Mouse (Mus musculus) embryonic fibroblast, embryonic 13.5 days (primary cell): Measurements from ENCODE around the gene Btbd16. TPM values are rescaled to one million over a fixed set of nuclear protein-coding genes. Genes with fewer than 3 reads are reported as not detected.

ENCODE experiments used
- H3K27ac ChIP-seq: 2 replicates; pipeline ENCODE4 v1.5.1; 2012; ENCODE audit warnings: low read length, control low read depth, inconsistent platforms; ENCODE audit not compliant: insufficient read depth
- H3K4me1 ChIP-seq: 2 replicates; pipeline ENCODE4 v1.6.1; 2011; ENCODE audit warnings: low read length; ENCODE audit not compliant: control insufficient read depth, insufficient read depth
- H3K4me3 ChIP-seq: 2 replicates; pipeline ENCODE4 v1.5.1; 2011; ENCODE audit warnings: mild to moderate bottlenecking, control low read depth, low read length; ENCODE audit not compliant: insufficient read depth
- CTCF ChIP-seq: IDR thresholded peaks from 2 replicates; pipeline ENCODE4 v1.5.1; 2011; ENCODE audit warnings: mild to moderate bottlenecking, control low read depth, low read length, moderate library complexity, borderline replicate concordance; ENCODE audit not compliant: insufficient read depth
- POLR2A ChIP-seq: IDR thresholded peaks from 2 replicates; pipeline ENCODE4 v1.6.1; 2011; ENCODE audit warnings: low read depth, mild to moderate bottlenecking, control low read depth, low read length, moderate library complexity
- polyA plus RNA-seq: library from polyadenylated mRNA; stranded (reverse); fragments of >200 nt; gene quantifications from 2 replicates; pipeline ENCODE4 v1.2.4, GENCODE M21; 2011; ENCODE audit warnings: low read depth; ENCODE audit not compliant: missing spikeins, insufficient read length

Gene Btbd16
- polyA plus RNA-seq, 1 experiment: not detected

DNA sequence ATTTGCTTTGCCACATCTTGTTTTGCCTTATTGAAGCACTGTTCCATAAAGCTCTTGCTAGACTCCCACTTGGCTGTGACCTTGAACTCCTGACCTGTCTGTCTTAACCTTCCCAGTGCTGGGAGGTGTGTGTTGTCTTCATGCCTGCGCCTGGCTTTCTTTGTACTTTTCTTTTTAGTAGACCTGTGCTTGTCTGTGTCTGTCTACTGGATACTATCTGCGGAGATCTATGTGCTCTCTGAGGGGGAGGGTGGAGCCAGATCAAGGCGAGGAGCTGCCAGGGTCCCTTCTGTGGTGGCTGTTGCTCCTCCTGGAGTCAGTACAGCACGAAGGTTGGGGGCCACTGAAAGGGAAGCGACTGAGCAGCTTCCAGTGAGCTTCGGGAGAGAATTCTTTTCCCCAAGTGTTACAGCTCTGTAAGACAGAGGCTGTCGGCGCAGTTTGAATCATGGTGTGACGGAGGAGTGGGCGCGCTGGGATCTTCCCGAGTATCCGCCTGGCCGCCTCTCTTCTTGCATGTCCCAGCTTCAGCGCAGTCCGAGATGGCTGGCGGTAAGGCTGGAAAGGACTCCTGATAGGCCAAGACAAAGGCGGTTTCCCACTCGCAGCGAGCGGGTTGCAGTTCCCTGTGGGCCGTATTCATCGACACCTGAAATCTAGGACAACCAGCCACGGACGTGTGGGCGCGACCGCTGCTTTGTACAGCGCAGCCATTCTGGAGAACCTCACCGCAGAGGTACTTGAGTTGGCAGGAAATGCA, 7.3 kb upstream of the Btbd16 start:
- H3K27ac ChIP-seq: no peak overlapping the region
- TF ChIP-seq CTCF: no peak
- no peak for TF ChIP-seq POLR2A
- no peaks in the 10 kb centered on the region for H3K4me1 ChIP-seq
- no peak overlapping the region for H3K4me3 ChIP-seq

DNA sequence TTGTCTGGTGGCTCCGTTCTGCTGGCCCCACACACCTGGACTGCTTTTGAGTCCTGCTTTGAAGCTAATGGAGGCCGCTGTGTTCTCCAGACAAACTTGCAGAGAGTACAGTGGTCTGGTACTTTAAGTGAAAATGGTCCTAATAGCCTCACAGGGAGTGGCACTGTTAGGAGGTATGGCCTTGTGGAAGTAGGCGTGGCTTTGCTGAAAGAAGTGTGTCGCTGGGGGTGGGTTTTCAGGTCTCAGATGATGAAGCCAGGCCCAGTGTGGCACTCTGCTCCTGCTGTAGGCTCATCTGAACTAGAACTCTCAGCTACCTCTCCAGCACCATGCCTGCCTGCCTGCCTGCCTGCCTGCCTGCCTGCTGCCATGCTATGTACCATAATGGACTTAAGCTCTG, 5.7 kb upstream of the Btbd16 start:
- no peak overlapping the region for H3K4me3 ChIP-seq
- H3K4me1 ChIP-seq: no peaks in the 10 kb centered on the region
- no peak for TF ChIP-seq POLR2A
- TF ChIP-seq CTCF: no peak
- no peak overlapping the region for H3K27ac ChIP-seq

DNA sequence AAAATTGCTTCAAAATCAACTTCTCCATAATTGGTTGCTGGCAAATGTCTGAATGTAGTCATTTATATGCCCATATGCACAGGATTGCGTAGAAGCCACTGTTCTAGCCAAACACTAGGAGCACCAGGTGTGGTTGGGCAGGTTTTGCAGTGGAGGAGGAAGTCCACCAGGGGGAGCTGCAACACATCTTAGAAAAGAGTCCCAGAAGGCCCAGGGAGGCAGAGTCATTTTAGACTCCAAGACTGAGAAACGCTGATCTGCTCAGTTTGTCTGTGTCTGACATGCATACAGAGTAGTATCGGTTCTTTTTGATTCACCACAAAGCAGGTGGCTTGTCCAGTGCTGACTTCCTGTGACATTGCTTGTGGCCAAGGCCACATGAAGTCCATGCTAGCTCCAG, 3.2 kb upstream of the Btbd16 start:
- H3K4me3 ChIP-seq: no peak overlapping the region
- no peaks in the 10 kb centered on the region for H3K4me1 ChIP-seq
- TF ChIP-seq CTCF: peak; percentile 54; the same call in 1 of the 2 replicates
- no peak for TF ChIP-seq POLR2A
- H3K27ac ChIP-seq: no peak overlapping the region

DNA sequence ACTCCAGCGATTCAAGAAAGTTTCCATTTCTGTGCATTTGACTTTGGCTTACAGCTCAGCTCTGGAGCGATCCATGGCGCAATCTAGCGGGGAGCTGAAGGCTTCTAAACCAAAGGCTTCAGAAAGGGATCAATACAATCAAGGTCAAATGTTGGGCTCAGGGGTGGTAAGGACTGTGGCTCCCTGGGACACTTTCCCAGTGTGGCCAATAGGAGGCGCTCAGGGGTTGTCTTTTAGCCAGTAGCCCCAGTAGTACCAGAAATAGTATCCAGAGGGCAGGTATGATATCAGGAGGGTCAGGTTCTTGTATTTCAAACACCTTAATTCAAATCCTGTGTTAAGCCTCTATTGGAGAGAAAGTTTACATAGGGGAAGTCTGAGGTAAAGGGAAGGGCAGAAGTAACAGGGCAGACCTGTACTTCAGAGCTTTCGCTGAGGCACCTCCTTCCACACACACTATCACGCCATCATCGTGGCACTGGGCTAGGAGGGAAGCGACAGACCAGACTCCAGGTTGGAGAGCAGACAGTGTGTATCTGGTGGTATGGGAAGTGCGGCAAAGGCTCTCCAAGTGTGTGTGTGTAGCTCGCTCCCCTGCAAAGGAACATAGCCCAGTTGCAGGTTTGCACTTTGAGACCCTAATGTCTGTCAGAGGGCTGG, 568 bp upstream of the Btbd16 start:
- TF ChIP-seq CTCF (0 out of 2 replicates have a peak, but pooled peaks have one; percentile 32), POLR2A (no peak)
- Histone ChIP-seq H3K4me3 (no peak overlapping the region), H3K27ac (no peak overlapping the region), H3K4me1 (peaks cover 13% of the 10 kb centered on the region)

DNA sequence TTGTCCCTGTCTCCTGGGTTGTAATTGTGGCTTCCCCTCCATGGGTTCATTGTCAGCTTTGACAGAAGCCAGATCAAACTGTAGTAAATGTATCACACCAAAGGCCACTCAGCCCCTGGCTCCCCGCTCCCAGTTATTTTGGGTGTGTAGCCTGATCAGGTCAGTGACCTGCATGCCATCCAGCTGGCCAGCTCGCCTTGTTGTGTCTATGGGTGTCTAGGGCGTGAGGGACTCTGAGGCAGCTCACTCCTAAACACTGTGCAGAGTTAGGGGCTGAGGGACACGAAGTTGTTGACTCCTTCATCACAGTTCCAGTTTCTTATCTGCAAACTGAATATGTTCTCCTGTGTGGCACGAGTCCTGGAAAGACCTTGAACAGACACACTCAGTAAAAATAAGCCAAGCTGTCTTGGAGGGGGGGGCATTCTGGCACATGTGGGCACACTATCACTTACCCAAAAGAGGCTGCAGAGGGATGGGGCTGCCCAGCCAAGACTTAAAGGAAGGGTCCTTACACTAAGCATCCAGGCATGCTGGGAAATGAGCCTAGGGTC, 7.1 kb downstream of the Btbd16 start:
- Histone ChIP-seq H3K4me1 (peaks cover 18% of the 10 kb centered on the region), H3K27ac (no peak overlapping the region), H3K4me3 (no peak overlapping the region)
- no peak for TF ChIP-seq POLR2A
- no peak for TF ChIP-seq CTCF

DNA sequence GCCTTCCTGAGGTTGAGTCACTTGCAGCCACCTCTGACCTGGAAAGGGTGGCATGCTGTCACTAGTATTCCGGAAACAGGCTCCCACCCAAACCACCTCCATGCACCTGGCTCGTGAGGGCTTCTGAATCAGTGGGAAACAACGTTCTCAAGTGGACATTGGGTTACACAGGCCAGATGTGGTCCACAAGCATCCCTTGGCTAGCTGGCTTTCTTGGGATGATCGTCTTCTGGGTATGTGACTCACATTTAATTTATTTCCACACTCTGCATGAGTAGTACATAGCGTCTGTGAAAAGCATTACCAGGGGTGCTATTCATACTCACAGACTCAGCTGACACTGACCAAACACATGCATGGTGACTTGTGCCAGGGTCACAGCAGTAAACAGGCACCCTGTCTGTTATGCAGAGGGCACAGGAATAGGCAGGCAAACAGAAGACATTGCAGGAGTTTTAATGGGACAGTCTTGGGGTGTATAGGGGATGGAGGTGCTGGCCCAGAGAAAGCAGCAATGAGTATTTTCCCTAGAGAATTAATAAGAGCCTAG, 8.7 kb downstream of the Btbd16 start:
- H3K4me1 ChIP-seq: peaks cover 10% of the 10 kb centered on the region
- H3K4me3 ChIP-seq: no peak overlapping the region
- no peak overlapping the region for H3K27ac ChIP-seq
- TF ChIP-seq POLR2A (no peak), CTCF (no peak)

DNA sequence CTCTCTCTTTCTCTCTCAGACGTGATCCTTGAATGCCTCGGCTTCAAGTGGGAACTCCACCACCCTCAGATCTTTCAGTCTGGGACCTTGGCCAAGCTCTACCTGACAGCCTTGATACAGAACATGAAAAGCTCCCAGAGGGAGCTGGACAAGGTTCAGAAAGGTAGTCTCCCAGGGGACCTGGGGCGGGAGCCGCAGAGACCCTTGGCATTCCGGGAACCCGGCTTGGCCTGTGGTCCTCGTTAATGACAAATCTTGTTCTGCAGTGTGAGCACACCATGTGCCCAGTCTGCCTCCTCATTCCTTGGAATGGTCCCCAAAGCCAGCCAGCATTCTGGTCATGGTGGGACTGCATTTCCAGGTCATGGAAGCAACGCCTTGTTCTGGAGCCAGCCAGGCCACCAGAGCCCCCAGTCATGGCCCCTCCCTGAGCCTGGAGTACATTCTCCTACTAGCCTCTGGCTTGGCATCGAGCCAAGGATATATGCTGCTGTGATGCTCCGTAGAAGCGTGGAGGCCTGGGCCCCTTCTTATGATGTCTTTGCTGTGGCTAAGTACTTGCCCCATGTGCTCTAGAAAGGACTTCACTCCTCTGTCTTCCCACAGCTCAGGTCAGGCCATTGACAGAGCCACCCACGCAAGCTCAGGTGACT, 12.2 kb downstream of the Btbd16 start:
- Histone ChIP-seq H3K4me1 (peaks cover 3% of the 10 kb centered on the region; the same call in 1 of the 2 replicates), H3K4me3 (no peak overlapping the region), H3K27ac (no peak overlapping the region)
- no peak for TF ChIP-seq POLR2A
- no peak for TF ChIP-seq CTCF

DNA sequence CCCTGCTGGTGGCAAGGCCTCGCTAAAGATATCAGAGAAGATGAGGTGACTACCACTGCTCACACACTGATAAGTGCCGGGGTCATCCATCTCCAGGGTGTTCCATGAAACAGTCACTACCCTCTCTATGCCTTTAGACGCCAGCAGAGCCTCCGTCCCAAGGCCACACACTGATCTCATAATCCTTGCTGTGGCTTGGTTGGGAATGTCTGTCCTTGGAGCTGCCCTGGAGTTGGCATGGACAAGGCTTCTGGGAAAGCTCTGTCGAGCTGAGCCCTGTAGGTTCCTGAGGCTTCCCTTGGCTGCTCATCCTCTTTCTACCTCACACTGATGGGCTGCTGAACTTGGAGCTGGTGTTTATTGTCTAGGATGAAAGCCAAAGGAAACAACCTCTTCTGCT, 12.8 kb downstream of the Btbd16 start:
- H3K27ac ChIP-seq: no peak overlapping the region
- TF ChIP-seq POLR2A: no peak
- no peak for TF ChIP-seq CTCF
- H3K4me3 ChIP-seq: no peak overlapping the region
- H3K4me1 ChIP-seq: peaks cover 3% of the 10 kb centered on the region; the same call in 1 of the 2 replicates

DNA sequence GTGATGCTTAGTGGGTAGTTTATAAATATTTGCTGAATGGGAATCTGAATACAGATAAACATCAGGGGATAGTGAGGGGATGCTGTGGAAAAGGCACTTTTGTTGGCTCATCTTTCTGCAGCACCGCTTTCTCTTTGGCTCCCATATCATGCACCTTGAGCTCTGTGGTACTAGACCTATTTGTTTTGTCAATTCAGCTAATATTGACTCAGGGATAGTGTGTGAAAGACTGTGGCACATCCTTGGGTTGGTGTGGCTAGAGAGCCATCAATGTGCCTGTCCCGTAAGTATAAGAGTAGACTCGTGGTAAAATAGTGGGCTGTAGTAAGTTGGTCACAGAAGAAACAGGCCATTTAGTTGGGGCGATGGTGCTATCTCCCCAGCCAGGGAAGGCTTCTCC, 13.7 kb downstream of the Btbd16 start:
- TF ChIP-seq POLR2A: no peak
- no peak for TF ChIP-seq CTCF
- Histone ChIP-seq H3K4me3 (no peak overlapping the region), H3K4me1 (no peaks in the 10 kb centered on the region), H3K27ac (no peak overlapping the region)

DNA sequence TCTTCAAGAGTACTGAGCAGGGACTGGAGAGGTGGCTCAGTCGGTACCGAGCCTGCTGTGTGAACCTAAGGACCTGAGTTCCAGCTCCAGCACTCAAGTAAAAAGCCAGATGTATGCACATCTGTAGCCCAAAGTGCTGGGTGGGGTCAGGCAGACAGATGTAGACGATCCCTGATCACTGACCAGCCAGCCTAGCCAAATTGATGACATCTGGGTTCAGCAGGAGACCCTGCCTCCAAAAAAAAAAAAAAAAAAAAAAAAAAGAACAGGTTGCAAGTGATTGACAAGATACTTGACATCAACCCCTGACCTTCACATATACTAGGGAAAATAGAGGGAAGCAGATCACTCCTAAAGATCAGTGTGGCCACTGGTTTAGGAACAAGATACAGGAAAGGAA, 15.1 kb downstream of the Btbd16 start:
- Histone ChIP-seq H3K4me3 (no peak overlapping the region), H3K27ac (no peak overlapping the region), H3K4me1 (peaks cover 2% of the 10 kb centered on the region; the same call in 1 of the 2 replicates)
- TF ChIP-seq CTCF: no peak
- TF ChIP-seq POLR2A: no peak

DNA sequence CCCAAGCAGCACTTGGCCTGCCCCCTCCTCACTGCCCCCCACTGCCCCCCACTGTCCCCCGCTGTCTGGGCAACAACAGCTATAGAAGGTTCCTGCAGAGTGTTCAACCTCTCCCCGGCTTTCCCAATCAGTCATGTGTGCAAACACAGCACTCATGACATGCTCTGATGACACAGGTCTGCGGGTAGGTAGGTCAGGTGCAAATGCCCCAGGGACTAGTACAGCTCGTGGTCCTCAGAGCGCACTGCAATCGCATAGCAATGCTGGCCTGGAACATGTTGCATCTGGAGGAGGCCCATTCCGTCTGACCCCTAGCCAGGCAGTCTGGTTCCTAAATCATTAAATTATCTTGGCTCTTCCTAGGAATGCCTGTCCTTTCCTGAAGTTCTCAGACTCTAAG, 15.6 kb downstream of the Btbd16 start:
- TF ChIP-seq POLR2A: no peak
- no peak for TF ChIP-seq CTCF
- Histone ChIP-seq H3K4me1 (peaks cover 5% of the 10 kb centered on the region; the same call in 1 of the 2 replicates), H3K4me3 (no peak overlapping the region), H3K27ac (no peak overlapping the region)
